In genomic region chrX:61580186-61580585, GRCm38 (mm10) we compare ENCODE assay signal across 25 mouse cellular contexts.
"Had no signal": no experiment of that assay in that cellular context is flagged by ENCODE, and none has a peak within 500 bp of the region (broad histone marks: within the 10 kb centered on the region; RNA-seq: fewer than 3 reads in every experiment).

No protein-coding gene starts in this region.

- DNase-seq: gastrocnemius, adult 2 months; gastrocnemius, postnatal 10 days; gastrocnemius, postnatal 25 days; heart, adult 18-20 months; heart, postnatal 14 days; heart, postnatal 36 days; kidney, adult 11 months; kidney, adult 2 months; kidney, adult 9 months; kidney, postnatal 14 days; kidney, postnatal 36 days; layer of hippocampus, adult 9-11 months; layer of hippocampus, postnatal 36 days; left cerebral cortex, postnatal 4 days had no signal

- H3K27ac ChIP-seq: gastrocnemius, adult 2 months; heart, embryonic 13.5 days; heart, embryonic 15.5 days; hindbrain, embryonic 13.5 days; hindbrain, embryonic 15.5 days; hindbrain, postnatal 0 days; kidney, embryonic 15.5 days; kidney, postnatal 0 days; limb, embryonic 13.5 days; limb, embryonic 15.5 days; liver, embryonic 12.5 days; liver, embryonic 14.5 days had no signal

- H3K4me3 ChIP-seq: gastrocnemius, adult 2 months; heart, embryonic 13.5 days; heart, embryonic 15.5 days; hindbrain, embryonic 13.5 days; hindbrain, embryonic 15.5 days; kidney, embryonic 15.5 days; limb, embryonic 13.5 days; limb, embryonic 15.5 days; liver, embryonic 12.5 days had no signal
